Mouse (Mus musculus): ENCODE measurements around the gene Wipf3.

Gene Wipf3

DNA sequence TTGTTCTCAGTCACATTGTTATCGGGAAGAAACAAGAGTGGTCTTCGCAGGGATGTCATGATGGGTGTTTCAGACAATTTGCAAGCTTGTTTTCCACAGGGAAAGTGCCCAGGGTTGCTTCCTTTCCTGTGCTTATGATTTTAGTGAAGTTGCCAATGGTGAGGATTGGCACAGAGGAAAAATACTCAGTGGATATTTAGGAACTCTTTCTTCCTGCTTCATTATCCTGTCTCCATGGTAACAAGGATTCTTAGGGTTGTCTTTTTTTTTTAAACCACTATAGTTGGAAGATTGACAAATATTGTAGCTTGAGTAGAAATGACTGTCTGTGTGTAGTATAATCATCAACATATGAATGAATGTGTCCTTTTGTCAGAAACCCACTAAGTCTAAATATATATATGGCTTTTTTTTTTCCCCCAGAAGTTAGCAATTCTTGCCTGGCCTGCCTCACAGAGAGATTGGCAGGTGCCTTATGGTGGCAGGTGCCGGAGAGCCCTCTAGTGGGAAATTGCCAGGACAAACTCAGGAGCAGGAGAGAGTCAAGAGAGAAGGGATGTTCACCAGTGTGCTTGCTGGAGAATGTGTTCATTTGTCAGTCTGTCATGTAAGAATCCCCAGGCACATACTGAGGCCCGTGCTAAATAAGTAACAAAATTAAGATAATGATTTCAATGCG, 49.4 kb downstream of the Wipf3 start:
- DNase-seq (ENCODE audit: low spot score), result no peak

DNA sequence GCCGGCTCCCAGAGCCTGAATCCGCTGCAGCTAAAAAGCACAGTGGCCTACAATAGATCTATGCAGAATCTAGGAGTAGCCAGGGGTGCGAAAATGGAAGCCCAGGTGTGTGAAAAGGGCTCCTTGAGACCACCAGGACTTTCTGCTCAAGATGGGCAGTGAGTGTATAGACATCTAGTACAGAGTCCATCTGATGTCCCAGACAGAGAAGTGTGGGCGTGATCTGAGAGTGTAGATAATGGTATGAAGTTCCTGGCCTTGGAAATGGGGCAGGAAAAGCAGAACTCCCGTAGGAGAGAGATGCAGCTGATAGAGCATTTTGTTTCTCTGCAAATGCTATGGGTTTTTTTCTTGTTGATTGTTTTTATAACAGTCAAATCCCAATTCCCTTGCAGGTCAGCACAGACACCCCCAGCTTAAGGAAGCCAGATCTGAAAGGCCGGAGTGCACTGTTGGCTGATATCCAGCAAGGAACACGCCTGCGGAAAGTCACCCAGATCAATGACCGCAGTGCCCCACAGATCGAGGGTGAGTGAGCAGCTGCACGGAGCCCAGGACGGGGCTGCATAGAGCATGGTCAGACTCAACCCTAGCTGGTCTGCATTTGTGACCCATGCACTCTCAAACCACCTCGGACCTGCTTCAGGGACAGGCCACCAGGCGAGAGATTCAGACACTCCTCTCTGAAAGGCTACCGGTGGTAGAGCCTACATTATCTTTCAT, 52.1 kb downstream of the Wipf3 start:
- DNase-seq (ENCODE audit: low spot score), result no peak

DNA sequence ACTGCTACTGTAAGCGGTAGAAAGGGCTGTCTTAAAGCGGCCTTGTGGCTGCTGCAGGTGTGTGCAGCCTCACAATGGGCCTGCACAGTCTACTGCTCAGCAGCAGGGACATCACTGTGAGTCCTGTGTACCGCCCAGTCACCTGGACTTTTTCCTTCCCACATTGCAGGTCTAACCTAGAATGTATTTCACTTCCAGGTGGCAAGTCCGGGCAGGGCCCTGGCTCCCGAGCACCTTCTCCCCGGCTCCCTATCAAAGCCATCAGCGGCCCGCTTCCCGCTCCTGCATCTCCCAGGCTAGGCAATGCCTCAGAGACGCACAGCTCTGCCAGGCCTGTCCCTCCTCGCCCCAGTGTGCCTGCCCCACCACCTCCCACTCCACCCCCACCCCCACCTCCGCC, 55.6 kb downstream of the Wipf3 start:
- DNase-seq (ENCODE audit: low spot score), result no peak

DNA sequence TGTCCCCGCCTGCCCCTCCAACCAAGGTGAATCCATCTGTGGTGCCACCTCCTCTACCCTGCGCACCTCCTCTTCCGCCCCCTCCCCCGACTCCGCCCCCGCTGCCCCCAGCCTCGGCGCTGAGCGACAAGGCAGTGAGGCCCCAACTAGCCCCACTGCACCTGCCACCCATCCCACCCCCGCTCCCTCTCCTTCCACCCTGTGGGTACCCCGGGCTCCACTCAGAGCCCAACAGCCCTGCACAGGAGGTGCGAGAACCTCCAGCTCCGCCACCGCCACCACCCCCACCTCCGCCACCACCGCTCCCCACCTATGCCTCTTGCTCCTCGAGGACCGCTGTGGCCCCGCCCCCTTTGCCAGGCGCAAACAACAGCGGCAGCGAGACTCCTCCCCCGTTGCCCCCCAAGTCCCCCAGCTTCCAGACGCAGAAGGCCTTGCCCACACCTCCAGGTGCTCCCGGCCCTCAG, 56.1 kb downstream of the Wipf3 start:
- DNase-seq (ENCODE audit: low spot score), result no peak

DNA sequence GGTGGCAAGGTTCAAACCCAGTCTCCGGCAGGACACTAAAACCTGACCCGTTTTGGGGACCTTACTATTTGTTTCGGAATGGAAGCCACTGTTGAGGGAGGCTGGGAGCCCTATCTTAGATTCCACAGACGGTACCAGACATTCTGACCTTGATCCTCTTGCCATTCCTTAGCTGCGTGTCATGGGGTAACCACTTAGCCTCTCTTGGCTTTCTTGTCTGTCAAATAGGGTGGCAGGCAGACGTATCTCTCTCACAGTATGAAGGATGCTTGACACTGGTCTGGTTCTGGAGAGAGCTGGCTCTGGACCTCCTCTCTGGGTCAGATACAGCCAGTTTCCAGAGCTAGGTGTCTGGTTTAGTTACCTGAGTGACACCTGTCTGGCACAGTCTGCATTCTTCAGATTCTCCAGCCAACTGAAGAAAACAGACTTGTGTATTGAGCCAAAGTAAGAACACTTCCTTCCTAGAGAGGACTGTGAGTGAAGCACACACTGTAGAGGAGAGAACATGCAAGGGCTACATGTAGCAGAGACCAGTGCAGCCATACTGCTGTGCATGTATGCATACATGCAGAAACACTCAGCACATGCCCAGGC, 56.7 kb downstream of the Wipf3 start:
- DNase-seq (ENCODE audit: low spot score), result no peak

DNA sequence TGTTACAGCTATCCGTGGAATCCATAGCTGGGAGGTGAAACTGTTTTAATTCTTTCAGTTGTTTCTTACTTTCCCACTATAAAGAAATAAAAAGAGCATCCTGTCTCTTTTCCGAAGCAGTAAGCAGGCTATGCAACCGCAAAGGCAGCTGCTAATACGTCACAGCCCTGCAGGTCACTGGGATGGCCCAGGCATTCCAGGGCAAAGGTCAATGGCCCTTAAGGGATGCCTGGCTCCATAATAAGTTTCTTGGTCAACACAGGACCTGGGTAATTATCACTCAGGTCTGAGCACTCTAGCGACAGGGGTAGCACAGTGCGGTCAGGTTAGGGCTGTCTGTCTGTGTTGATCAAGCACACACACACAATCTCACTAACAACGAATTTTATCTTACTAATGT, 61.7 kb downstream of the Wipf3 start:
- no peak for DNase-seq (ENCODE audit: low spot score)

DNA sequence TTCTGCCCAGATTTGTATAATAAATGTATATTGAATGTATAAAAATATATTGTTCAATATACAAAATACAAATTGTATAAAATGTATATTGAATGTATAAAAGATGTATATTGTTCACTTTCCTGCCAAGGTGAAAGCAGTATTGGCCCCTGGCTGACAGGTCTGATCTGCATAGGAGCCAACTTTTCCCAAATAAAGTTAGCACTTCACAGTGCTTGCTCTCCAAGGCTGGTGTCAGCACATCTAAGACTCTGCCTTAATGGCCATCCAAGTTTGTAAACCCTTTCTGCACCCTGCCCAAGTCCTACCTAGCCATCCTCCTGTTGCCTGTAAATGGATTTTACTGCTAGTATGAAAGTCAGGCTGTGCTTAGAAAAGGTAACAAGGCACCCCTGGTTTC, 64.7 kb downstream of the Wipf3 start:
- DNase-seq (ENCODE audit: low spot score), result no peak

DNA sequence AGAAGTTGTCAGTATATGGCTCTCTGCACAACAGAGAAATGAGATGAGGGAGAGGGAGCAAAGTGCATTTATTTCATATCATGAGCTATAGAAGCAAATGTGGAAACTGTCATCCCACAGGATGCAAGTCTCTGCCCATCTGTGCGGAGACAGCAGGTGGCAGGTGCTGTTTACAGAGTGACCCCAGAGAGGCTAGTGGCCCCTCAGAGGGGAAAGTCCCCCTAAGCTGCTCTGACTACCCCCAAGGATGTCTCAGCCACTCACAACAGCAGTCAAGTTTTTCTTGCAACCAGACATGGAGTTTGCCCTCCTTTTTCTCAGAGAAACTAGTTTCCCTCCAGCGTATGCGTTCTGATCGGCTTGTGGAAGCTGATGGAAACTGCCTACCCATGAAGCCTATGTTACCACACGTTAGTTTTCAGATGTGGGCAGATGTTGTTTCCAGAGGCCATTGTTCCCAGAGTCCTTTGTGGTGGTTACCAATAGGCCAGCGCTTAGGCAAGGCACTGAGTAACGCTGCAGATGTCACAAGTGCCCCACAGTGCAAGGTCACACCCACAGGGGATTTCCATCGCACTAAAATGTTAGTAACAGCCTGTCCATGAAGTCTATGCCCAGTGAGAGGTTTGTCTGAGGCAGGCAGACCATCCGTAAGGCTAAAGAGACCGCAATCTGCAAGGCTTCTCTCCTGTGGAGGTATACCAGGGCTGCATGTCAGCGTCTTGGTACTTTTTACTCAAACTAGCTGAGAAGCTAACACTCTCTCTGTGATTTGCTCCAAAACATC, 65.4 kb downstream of the Wipf3 start:
- no peak for DNase-seq (ENCODE audit: low spot score)

DNA sequence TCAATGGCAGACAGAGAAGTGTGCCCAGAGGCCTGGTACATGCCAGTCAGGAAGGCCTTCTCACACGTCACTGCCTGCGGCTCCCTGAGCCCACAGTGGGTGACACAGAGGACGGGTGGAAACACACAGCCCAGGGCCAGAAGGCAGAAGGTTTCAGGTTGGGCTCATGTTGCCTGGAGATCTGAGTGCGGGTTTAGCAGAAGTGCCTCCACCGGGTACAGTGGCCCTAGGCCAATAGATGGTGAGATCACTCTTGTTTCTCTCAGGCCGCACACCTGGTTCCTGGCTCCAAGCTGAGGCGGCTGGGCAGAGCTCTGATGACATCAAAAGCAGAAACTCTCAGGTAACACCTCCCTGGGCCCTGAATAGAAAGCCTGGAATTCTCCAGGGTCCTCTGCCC, 66.8 kb downstream of the Wipf3 start:
- no peak for DNase-seq (ENCODE audit: low spot score)

DNA sequence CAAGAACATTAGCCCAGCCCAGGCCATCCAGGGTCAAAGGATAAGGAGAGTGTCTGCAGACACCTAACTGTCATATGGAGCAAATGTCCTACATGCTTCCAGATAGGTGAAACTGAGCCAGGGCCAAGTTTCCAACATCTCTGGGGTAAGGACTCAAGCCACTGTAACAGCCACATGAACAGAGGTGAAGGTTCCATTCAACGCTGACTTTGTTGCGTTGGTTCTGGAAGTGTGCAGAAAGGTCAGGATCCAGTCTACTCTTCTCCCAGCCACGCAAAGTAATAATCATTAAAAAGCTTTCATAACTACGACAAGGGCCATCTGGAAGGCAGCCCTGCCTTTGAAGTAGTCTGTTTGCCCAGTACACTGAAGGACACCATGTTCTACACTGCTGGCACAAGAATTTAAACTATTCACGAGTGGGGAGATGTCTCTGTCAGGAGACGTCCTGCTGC, 73.3 kb downstream of the Wipf3 start:
- DNase-seq (ENCODE audit: low spot score), result no peak

DNA sequence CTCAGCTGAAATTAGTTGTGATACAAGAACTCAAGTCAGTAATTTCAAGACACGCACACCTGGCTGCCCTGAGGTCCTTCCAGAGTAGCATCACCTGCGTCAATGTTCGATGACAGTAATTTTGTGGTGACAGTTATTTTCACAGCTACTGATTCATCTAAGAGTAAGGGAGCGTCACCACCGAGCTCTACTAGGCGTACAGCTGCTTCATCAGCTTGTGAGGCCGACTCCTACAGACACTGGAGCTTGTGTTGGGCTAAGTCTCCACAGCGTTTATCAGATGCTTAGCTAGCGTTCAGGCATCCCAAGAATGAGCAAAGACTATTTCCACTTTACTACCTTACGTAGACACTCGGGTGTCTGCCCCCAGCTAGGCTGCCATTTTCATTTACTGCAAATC, 76.9 kb downstream of the Wipf3 start:
- no peak for DNase-seq (ENCODE audit: low spot score)

DNA sequence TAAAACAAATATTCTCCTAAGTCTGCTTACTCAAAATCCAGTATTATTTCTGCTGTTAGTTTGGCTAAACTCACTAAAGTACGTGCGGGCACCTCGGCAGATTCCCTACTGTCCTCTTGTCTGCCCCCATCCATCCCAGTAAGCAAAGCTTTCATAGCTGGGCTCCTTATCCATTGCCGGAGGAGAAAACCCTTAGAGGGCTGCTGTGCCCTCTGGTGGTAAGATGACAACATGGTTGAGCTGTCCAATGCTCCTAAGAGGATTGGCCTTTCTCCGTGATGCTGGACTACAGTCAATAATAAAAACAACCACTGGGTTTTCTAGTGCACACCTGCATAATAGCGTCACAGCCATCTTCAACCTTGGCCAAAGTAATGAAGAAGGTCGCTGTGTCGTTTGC, 77.6 kb downstream of the Wipf3 start:
- no peak for DNase-seq (ENCODE audit: low spot score)

DNA sequence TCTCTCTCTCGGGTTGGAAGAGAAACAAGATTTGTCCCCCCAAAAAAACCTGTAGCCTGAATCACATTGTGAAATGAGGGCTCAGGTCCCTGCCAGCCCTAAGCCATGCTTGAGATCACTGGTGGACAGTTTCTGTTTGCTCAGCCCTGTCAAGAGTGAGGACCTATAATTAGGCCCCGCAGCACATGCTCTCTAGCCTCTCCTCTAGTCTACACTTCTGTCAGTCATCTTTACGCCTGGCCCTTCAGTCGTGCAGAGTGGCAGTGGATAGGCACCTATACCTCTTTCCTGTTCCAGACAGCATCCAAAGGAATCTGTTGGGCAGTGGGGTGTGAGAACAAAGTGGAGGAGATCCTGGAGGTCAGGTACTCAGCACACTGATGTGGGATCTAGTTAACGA, 78.4 kb downstream of the Wipf3 start:
- no peak for DNase-seq (ENCODE audit: low spot score)

DNA sequence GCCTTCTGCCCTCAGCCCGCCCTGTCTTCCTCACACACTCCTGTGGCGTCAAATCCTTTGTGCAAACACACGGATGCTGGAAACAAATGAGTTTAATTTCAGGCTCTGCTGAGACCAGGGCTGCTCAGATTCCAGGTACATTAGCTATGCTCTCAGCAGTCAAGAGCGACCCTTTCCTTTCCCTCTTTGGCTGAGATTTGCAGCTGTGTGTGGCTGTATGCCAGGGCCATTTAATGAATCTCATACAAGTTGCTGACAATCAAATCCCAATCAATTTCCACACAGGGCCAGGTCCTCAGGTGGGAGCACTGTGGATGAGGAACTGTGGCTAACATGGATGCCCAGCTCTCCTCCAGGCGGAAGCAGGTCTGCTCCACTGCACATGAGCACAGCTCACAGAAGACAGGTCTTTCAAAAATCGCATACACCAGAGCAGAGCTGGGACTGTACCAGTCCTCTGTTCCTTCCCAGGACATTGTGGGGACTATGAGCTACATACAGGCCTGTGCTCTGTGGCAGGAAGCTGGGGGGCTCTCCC, 78.9 kb downstream of the Wipf3 start:
- DNase-seq (ENCODE audit: low spot score), result no peak

DNA sequence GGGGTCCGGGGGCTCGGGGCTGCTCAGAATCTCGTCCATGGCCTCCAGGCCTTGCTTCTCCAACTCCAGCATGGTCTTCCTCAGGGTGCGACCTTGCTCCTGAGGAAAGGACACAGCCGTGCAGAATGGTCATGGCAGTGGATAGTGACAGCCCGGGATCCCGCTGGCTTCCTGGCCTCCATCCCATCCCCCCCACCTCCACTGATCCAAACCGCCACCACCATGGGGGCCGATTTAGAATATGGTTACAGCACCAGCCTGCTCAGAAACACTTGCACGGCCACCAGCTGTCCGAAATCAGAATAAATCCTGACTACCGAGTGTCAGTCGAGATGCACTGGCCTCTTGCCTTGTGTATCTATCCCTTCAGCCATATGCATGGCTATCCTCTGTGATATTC, 79.9 kb downstream of the Wipf3 start:
- no peak for DNase-seq (ENCODE audit: low spot score)

DNA sequence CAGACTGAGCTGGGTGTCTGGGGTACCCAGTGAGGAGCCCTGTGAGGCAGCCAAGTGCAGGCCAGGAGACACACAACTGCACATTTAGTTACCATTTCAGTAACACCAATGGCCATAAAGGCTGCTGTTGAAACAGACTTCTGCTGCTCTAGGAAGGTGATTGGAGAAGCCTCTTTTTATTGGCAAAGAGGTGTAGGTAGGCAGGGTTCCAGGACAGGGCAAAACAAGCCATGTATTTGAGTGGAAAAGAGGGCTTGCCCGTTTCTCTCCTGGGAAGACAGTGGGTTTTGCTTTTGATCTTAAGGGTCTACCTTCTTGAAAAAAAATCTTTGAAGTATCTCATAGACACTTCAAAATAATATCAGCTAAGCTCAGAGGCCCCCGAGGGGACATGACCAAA, 82.9 kb downstream of the Wipf3 start:
- no peak for DNase-seq (ENCODE audit: low spot score)

DNA sequence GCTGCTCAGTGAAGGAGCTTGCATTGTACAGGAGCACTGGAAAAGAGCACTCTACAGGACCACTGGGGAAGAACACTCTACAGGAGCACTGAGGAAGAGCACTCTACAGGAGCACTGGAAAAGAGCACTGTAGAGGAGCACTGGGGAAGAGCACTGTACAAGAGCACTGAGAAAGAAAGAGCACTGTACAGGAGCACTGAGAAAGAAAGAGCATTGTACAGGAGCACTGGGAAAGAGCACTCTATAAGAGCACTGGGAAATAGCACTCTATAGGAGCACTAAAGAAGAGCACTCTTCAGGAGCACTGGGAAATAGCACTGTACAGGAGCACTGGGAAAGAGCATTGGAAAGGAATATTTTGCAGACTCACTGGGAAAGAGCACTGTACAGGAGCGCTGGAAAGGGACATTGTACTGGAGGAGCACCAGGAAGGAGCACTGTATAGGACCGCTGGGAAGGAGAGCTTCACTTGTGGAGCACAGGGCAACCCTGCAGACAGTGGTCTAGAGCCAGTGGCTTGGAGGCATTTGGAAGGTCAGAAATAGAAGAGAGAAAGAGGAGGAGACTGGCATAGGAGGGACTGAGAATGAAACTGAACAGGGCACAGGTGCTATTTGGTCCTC, 87.2 kb downstream of the Wipf3 start:
- DNase-seq (ENCODE audit: low spot score), result no peak

DNA sequence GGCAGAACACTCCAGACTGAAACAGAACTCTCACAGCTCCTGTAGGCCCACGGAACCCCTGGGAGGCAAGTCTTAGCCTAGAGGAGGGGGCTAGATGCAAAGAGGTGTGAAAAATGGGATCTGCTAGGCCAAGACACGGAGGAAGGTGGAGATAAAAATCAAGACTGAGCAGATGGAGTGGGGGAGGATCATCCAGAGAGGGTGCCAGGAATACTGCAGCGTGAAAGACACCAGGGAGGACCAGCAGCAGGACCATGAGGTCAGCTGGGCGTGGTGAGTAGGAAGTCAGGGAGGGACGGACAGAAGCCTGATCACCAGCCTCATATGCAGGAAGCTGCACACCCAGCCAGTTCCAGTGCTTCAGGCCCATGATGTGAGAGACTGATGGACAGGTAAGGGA, 89.4 kb downstream of the Wipf3 start:
- no peak for DNase-seq (ENCODE audit: low spot score)

DNA sequence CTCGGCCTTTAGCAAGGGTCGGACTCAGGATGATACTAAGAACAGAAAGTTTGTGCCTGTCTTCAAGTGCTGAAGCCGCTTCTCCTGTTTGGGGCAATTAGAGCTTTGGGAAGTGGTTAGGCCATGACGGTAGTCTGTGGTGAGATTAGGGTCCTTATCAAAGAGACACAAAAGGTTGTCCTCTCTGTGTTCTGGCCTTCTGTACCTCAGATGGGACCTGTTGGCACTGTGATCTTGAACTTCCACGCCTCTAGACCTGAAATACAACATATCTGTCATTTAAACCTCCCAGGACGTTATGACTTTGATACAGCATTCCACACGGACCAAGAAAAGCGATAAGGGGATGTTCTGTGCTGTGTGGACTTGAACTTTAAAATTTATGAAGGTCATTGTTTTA, 99.3 kb downstream of the Wipf3 start:
- peak; percentile 29 for DNase-seq (ENCODE audit: low spot score)

DNA sequence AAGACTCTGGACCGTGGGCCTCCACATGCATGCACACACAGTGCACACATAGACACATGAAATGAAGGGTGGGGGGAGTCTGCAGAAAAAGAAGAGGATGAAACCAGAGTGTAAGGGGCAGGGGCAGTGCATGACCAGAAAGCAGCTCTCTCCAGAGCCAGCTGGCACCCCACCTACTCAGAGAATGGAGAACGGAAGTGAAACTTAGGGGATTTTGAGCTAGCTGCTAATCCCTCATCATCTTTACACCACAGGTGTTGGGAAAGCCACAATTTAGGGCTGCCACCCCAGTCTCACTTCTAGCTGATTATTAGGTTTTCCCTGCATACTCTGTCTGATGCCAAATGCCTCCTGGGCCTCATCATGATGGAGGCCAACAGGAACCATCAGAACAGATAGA, 100.8 kb downstream of the Wipf3 start:
- DNase-seq (ENCODE audit: low spot score), result no peak

DNA sequence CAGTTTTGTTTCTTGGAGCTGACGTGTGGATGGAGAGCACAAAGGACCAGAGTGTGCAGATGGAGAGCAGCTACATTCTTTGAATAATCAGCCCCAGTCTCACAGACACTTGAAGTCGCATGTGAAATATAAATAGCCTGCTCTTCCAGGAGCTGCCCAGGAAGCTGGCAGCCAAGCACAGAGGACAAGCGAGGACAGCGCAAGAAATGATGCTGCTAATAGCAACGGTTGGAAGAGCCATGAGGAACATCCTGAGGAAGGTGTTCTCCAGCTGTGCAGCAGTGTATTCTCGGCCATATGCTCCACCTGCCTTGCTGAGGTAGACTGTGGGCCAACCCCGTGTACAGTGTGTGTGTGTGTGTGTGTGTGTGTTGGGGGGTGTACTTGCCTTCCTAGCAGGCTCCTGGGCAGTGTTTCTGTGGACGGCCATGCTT, 101.7 kb downstream of the Wipf3 start:
- no peak for DNase-seq (ENCODE audit: low spot score)

DNA sequence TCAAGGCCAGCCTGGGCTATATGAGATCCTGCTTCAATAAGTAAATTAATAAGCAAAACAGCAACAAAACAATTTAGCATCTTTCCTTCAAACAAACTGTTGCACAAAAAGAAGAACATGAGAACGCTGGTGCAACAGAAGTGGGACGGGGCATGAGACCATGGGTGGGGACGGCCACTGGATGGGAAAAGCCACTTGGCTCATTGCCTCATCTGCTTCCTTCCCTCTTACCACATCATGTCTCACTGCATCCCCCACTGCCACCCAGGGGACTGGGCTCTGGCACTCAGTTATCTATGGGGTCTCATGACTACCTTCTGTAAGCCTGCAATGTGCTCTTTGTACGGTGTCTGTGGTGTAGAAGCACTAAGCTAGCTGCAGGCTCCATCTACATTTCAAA, 106.1 kb downstream of the Wipf3 start:
- no peak for DNase-seq (ENCODE audit: low spot score)

Measured in c-Kit-positive CD71-positive TER-119-positive erythroid progenitor cells, embryonic 14.5 days (primary cell).